Mouse (Mus musculus) G1E (cell line): ENCODE data around the gene Slc29a1. TPM values are rescaled to one million over a fixed set of nuclear protein-coding genes. Genes with fewer than 3 reads are reported as not detected.

Experiments
- ATAC-seq: 2 replicates; pipeline ENCODE4 v1.8.0; 2016; ENCODE audit warnings: mild to moderate bottlenecking; ENCODE audit not compliant: insufficient number of reproducible peaks, poor library complexity, low FRiP score, severe bottlenecking; ENCODE audit errors: extremely low read depth
- DNase-seq: peaks from one replicate; pipeline ENCODE4 v3.0.0; 2012; ENCODE audit warnings: low spot score
- H3K27me3 ChIP-seq: 2 replicates; pipeline ENCODE4 v1.6.1; 2012; ENCODE audit warnings: mild to moderate bottlenecking, low read length, inconsistent platforms; ENCODE audit not compliant: insufficient read depth
- H3K36me3 ChIP-seq: replicated peaks from 2 replicates; pipeline ENCODE3; 2012; ENCODE audit warnings: mild to moderate bottlenecking, inconsistent platforms
- H3K4me1 ChIP-seq: 2 replicates; pipeline ENCODE4 v1.6.1; 2012; ENCODE audit warnings: low read depth, low read length, inconsistent platforms, mixed read lengths; ENCODE audit not compliant: insufficient read depth
- H3K4me3 ChIP-seq: 2 replicates; pipeline ENCODE4 v1.5.1; 2012; ENCODE audit warnings: low read depth, mild to moderate bottlenecking, inconsistent platforms, low read length, moderate library complexity, mixed read lengths
- H3K9me3 ChIP-seq: replicated peaks from 2 replicates; pipeline ENCODE4 v1.6.1; 2012; ENCODE audit warnings: inconsistent platforms
- CTCF ChIP-seq: IDR thresholded peaks from 2 replicates; pipeline ENCODE4 v1.5.1; 2012; ENCODE audit warnings: low read depth, low read length, inconsistent platforms, mixed read lengths
- GATA1 ChIP-seq: IDR thresholded peaks from 2 replicates; pipeline ENCODE4 v1.6.1; 2012; ENCODE audit warnings: borderline replicate concordance, low read length, inconsistent platforms, mixed read lengths
- GATA2 ChIP-seq: IDR thresholded peaks from 2 replicates; pipeline ENCODE4 v1.6.1; 2012; ENCODE audit warnings: low read depth, low read length, inconsistent platforms, borderline replicate concordance
- POLR2AphosphoS5 ChIP-seq: IDR thresholded peaks from 2 replicates; pipeline ENCODE4 v1.6.1; 2012; ENCODE audit warnings: low read depth, low read length, inconsistent platforms; ENCODE audit not compliant: insufficient replicate concordance
- TAL1 ChIP-seq: conservative IDR thresholded peaks from 2 replicates; pipeline ENCODE4 v1.6.1; 2012; ENCODE audit warnings: low read depth, low read length, inconsistent platforms, mixed read lengths
- polyA plus RNA-seq: library from polyadenylated mRNA; stranded (reverse); fragments of >175 nt; gene quantifications from 2 replicates; pipeline ENCODE4 v1.2.3, GENCODE M21; 2012
- total RNA-seq, 2 experiments: library from RNA; stranded (forward) in 1 of 2; stranded (reverse) in 1 of 2; fragments of 200-1000 nt in 1 of 2; fragments of >200 nt in 1 of 2; fragmentation: Nextera tagmentation in 1 of 2; gene quantifications; 2 replicates each; pipeline ENCODE4 v1.2.3; 2014 to 2017

The Slc29a1 gene
- total and polyA plus RNA-seq, 3 experiments, result 93.5 to 207 (median 116) TPM

DNA sequence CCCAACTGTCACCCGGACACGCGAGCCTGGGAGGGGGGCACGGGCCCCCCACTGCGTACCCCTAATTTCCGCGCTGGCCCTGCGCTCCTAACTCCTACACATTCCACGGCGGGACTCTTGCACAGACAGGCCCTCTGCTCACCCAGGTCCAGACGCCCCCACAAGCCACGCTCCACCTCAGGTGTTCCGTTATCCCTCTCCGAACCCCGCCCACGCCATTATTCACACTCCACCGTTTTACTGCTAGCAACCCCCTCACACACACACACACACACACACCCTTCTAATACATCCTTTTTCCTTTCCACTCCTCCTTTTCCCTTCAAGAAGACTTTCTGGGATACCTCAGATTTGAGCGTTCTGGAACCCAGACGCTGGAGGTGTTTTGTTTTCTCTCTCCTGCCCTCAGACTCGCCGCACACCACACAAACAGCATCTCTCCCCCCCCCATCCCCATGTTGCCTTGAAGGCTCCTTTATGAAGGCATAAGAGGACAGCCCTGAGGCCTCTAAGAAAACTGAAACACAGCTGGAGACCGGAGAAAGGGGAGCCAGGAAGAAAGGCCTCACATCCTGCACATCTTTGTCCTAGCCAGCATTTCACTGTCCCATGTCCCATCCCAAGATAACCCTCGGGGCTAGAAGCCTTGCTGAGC is 3.5 kb downstream of the Slc29a1 start:
- ATAC-seq (no peak), DNase-seq (no peak)
- H3K36me3 ChIP-seq, result peaks cover 24% of the 10 kb centered on the region
- H3K4me1 ChIP-seq, result peaks cover 95% of the 10 kb centered on the region
- no peaks in the 10 kb centered on the region for H3K27me3 ChIP-seq
- no peaks in the 10 kb centered on the region for H3K9me3 ChIP-seq
- peak overlapping the region; percentile 80 for H3K4me3 ChIP-seq
- no peak for TF ChIP-seq CTCF
- TF ChIP-seq TAL1, result no peak
- no peak for TF ChIP-seq GATA2
- TF ChIP-seq POLR2AphosphoS5, result no peak

DNA sequence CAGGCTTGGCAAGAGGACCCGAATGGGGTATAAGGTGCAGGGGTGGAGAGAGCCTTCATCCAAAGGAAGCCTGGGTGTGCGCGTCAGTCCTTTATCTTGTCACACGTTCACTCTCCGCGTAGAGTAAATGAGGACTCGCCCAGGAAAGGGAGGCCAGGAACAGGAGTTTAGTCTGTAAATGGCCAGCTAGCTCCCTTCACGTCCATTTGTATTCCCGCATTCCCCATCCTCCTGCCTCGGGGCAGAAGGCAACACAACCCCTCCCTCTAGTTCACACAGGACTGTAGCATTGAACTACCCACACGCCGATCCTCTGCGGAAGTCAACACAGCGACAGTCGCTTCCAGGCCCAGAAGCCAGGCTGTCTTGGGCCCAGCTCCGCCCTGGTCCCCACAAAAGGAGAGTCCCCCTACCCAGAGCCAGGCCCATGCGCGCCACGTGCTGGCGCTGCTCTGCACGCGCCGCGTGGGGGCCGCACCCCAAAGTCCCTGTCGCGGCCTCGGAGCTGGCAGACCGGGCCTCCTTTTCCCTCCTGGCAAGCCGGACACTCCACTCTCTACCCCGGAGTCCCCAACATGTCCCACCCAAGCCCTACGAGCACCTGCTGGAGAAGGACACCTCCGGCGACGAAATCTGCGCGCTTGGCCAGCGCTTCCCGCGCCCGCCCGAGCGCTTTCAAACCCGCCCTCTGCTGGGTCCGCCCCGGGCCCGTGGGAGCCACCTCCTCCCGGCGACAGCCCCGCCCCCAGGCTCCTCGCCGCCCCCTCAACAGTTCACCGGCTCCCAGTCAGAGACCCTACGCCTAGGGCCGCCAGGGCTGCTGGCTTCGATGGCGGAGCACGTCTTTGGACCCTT is 4.3 kb downstream of the Slc29a1 start:
- DNase-seq (peak; percentile 78), ATAC-seq (no peak)
- Histone ChIP-seq H3K9me3 (no peaks in the 10 kb centered on the region), H3K27me3 (no peaks in the 10 kb centered on the region), H3K4me3 (peak overlapping the region; percentile 80), H3K36me3 (peaks cover 32% of the 10 kb centered on the region), H3K4me1 (peaks cover 95% of the 10 kb centered on the region)
- TF ChIP-seq GATA2 (no peak), CTCF (no peak), GATA1 (no peak), POLR2AphosphoS5 (0 out of 2 replicates have a peak, but pooled peaks have one; percentile 46), TAL1 (no peak)

DNA sequence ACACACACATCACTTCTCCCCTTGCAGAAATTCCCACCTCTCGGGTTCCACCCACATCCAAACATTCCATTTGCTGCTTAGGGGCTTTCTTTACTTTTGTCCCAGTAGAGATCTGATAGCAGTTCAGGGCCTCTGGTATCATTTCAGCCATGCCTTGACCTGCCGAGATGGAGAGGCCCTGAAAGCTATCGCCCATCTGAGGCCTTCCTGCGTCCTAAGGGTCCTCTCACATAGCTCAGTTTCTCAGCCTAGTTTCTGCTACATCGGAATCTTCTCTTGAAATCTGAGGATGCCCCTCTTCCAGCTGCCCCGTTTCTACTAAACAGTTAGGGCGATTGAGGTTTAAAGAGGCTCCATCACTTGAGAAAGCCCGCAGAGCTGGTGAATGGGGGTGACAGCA is 5.2 kb downstream of the Slc29a1 start:
- no peak for ATAC-seq

DNA sequence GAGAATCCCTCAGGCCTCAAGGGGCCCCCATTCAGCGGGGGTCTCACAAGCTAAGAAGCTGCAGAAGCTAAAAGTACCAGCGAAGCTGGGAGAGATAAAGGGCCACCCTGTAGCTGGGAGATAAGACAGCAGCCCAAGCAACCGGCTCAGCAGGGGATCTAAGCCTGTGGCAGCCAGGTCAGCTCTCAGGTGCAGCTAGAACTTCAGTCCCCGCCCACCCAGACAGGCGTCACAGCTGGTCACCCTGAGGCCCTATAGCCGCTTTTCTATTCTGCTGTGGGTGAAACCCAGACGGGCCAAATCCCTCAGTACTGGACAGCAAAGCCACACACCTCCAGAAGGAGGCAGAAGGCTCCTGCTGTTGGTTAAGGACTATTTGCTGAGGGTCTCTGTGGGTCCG is 5.9 kb downstream of the Slc29a1 start:
- DNase-seq, result peak; percentile 63
- peak; percentile 52 for ATAC-seq
- no peaks in the 10 kb centered on the region for H3K9me3 ChIP-seq
- TF ChIP-seq POLR2AphosphoS5 (no peak), TAL1 (peak; percentile 88)
- no peaks in the 10 kb centered on the region for H3K27me3 ChIP-seq
- peaks cover 48% of the 10 kb centered on the region for H3K36me3 ChIP-seq
- peak overlapping the region; percentile 80 for H3K4me3 ChIP-seq
- peaks cover 92% of the 10 kb centered on the region for H3K4me1 ChIP-seq

More for the DNA sequence above, 5.2 kb downstream of the Slc29a1 start:
- Histone ChIP-seq H3K4me1 (peaks cover 93% of the 10 kb centered on the region), H3K27me3 (no peaks in the 10 kb centered on the region), H3K4me3 (peak overlapping the region; percentile 80), H3K9me3 (no peaks in the 10 kb centered on the region), H3K36me3 (peaks cover 41% of the 10 kb centered on the region)
- TF ChIP-seq CTCF, result no peak
- TF ChIP-seq TAL1, result no peak
- no peak for TF ChIP-seq POLR2AphosphoS5
- TF ChIP-seq GATA2, result no peak
- TF ChIP-seq GATA1, result no peak
- no peak for DNase-seq

DNA sequence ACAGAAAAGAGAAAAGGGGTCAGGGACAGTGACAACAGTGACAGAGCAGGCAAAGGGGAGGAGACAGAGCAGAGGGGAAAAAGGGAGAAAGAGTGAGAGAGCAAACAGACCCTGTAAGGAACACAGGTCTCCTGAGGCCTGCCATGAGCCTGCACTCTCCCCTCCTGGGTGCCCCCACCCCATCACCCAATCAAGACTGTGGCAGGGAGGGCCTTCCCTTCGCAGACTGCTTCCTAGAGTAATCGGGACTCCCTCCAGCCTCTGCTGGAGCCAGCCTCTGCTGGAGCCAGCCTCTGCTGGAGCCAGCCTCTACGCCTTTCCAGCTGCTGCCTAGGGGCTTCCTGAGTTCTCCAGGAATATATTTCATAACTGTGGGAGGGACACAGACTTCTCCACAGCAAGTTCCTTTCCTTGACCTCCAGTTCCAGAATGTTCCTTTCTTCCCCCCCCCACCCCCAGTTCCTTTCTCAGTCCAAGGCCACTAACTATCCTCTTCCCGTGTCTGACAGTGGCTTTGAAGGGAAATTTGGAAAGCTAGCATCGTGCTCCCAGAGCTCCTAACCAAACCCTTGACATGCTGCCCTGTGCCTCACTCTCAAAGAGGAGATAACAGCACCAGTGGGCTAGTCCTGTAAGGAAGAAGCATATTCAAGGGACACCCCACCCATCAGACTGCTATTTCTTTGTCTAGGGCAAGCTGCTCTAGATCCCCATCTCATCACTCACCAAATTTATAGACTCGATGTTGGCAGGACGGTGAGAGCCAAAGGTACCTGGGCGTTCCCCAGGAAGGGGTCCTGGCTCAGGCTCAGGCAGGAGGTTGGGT is 6.6 kb downstream of the Slc29a1 start:
- H3K4me3 ChIP-seq, result peak overlapping the region; percentile 80; the same call in 1 of the 2 replicates
- no peak for ATAC-seq
- H3K4me1 ChIP-seq, result peaks cover 87% of the 10 kb centered on the region

More for the DNA sequence above, 6.6 kb downstream of the Slc29a1 start:
- no peaks in the 10 kb centered on the region for H3K27me3 ChIP-seq
- H3K36me3 ChIP-seq, result peaks cover 53% of the 10 kb centered on the region
- DNase-seq, result no peak
- TF ChIP-seq GATA1 (no peak), TAL1 (no peak), CTCF (no peak), POLR2AphosphoS5 (no peak), GATA2 (no peak)
- no peaks in the 10 kb centered on the region for H3K9me3 ChIP-seq
